Mouse (Mus musculus) lung, postnatal 0 days (tissue): ENCODE data around the gene Wrap73.

ENCODE experiments used
- CTCF ChIP-seq: IDR thresholded peaks from 2 replicates; pipeline ENCODE4 v1.5.1; 2016; ENCODE audit warnings: antibody characterized with exemption, mild to moderate bottlenecking
- EP300 ChIP-seq: IDR thresholded peaks from 2 replicates; pipeline ENCODE4 v1.6.1; 2016; ENCODE audit warnings: antibody characterized with exemption, mild to moderate bottlenecking, control low read depth

DNA sequence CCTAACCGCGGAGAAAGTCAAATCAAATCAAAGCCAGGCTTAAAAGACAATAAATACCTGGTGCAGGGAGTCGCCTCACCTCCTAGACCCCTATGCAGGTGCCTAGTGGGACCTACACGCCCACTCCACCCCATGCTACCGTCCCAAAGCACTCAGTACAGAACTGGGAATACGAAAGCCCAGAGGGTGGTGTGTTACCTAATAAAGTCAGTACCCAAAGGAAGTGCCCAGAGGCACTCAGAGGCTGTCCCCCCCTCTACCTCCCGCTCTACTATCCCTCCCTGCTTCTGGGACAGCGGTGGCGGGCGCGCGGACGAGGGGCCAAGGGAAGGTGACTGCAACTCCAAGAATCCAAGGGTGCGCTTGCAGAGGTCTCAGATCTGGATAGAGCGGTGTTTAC is 27.8 kb downstream of the Wrap73 start:
- no peak for TF ChIP-seq CTCF
- TF ChIP-seq EP300 = no peak
